In the genomic region with DNA sequence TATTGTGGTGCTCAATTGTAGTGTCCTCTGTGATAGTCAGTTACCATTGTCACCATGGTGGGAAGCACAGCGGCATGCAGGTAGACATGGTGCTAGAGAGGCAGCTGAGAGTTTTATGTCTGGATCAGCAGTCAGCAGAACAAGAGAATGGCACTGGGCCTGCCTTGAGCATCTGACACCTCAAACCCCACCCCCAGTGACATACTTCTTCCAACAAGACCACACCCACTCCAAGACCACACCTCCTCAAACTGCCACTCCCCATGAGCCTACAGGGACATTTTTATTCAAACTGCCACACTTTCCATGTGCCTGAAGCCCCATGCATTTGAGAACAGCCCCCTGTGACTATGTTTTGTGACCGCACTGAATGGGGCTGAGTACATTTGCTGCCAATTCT, we compare ENCODE assay signal across 26 mouse cellular contexts.
"Had no signal": no experiment of that assay in that cellular context is flagged by ENCODE, and none has a peak within 500 bp of the region (broad histone marks: within the 10 kb centered on the region; RNA-seq: fewer than 3 reads in every experiment).

No protein-coding gene starts in this region.

- DNase-seq: gastrocnemius, postnatal 14 days; gastrocnemius, postnatal 36 days; heart, adult 11 months; heart, postnatal 10 days; heart, postnatal 4 days; kidney, adult 18-20 months; kidney, adult 9 months; kidney, postnatal 14 days; kidney, postnatal 36 days; layer of hippocampus, adult 9-11 months; liver; liver, embryonic 13.5 days had no signal

- H3K27ac ChIP-seq: heart, embryonic 10.5 days; hindbrain, embryonic 10.5 days; hindbrain, embryonic 12.5 days; hindbrain, embryonic 14.5 days; intestine, embryonic 15.5 days; kidney, embryonic 15.5 days; kidney, postnatal 0 days; left cerebral cortex, adult 2 months; limb, embryonic 10.5 days; limb, embryonic 12.5 days; liver, embryonic 13.5 days had no signal

- H3K4me3 ChIP-seq: heart, embryonic 10.5 days; heart, embryonic 12.5 days; hindbrain, embryonic 10.5 days; hindbrain, embryonic 12.5 days; intestine, embryonic 15.5 days; kidney, embryonic 15.5 days; left cerebral cortex, adult 2 months; limb, embryonic 10.5 days; limb, embryonic 12.5 days; liver, embryonic 13.5 days had no signal

- H3K4me1 ChIP-seq: intestine, embryonic 15.5 days had no signal

- H3K27me3 ChIP-seq: heart, embryonic 12.5 days; hindbrain, embryonic 12.5 days; intestine, embryonic 15.5 days; kidney, embryonic 15.5 days; liver, embryonic 13.5 days had no signal

- H3K36me3 ChIP-seq: heart, embryonic 10.5 days; heart, embryonic 12.5 days; hindbrain, embryonic 10.5 days; hindbrain, embryonic 12.5 days; intestine, embryonic 15.5 days; kidney, embryonic 15.5 days; limb, embryonic 10.5 days; limb, embryonic 12.5 days; liver, embryonic 13.5 days had no signal

- ATAC-seq: hindbrain, embryonic 16.5 days; inflammation-experienced regulatory T-cells, adult 6 months; intestine, embryonic 15.5 days; intestine, postnatal 0 days had no signal

- H3K9me3 ChIP-seq: heart, embryonic 10.5 days; heart, embryonic 12.5 days; hindbrain, embryonic 10.5 days; hindbrain, embryonic 12.5 days; intestine, embryonic 15.5 days; kidney, embryonic 15.5 days; limb, embryonic 10.5 days; limb, embryonic 12.5 days; liver, embryonic 13.5 days had no signal
